Mouse (Mus musculus) induced T-regulatory cell, adult 2 months (primary cell): Measurements from ENCODE around the gene Pgf.
"Not testable (repeated sequence)": the region's sequence is repeated elsewhere in the genome, so short reads cannot be mapped to it uniquely, and the experiment has no call there.

ENCODE experiments used
- DNase-seq: peaks from one replicate; pipeline ENCODE4 v3.0.0-alpha.2; 2012; ENCODE audit warnings: low read depth

The Pgf gene

DNA sequence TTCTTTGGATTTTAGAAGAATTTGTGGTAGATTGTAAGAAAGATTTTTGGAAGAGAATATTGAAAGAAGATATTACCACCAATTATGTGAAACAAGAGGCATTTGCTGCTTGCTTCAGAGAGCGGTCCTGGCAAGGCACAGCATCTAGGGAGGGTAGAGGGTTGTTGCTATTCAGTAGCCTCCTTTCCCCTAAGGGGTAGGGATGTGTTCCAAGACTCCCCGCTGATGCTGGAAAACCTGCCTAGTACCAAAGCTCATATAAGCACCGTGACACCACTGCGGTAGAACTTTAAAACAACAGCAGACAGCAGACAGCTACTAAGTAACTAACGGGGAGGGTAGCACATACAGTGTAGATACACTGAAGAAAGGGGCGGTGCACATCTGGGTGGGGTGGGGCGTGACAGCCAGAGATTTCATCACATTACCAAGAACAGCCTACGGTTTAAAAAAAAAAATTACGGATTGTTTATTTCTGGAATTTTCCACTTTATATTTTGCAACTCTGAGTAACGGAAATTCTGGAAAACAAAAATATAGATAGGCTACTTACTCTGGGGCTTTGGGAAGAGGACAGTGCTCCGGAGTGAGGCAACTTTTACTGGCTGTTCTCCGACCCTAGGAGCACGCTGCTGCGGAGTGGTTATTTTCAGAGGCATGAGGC lies 19.7 kb downstream of the Pgf start:
- no peak for DNase-seq

DNA sequence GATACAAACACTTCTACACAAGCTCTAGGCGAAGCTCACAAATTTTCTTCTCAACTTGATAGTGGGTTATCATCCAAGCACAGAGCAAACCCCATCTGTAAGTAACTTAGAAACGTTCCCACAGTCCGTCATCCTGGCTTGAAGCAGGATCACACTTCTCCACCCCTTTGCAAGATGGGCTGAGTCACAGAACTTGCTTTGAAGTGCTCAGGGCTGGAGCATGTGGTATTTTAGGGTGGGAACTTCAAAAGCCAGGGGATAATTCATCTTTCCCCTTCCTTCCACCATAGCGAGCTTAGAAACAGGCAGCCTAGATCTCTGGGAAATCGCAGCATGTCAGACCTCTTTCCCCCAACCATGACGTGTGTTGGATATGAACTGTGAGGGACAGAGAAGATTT lies 21.3 kb downstream of the Pgf start:
- no peak for DNase-seq

DNA sequence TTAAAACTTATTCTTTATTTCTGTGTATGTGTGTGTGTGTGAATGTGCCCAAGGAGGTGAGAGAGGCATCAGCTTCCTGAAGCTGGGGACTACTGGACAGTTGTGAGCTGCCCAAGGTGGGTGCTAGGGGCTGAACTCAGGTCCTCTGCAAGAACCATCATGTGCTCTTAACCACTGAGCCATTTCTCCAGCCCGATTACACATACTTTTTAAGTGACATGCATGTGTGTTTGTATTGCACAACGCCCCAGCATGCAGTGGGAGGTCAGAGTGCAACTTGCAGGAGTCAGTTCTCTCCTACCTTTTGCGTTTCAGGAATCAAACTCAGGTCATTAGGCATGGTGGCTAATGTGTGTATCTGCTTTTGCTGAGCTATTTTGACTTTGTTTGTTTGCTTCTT lies 24.6 kb downstream of the Pgf start:
- DNase-seq = no peak

DNA sequence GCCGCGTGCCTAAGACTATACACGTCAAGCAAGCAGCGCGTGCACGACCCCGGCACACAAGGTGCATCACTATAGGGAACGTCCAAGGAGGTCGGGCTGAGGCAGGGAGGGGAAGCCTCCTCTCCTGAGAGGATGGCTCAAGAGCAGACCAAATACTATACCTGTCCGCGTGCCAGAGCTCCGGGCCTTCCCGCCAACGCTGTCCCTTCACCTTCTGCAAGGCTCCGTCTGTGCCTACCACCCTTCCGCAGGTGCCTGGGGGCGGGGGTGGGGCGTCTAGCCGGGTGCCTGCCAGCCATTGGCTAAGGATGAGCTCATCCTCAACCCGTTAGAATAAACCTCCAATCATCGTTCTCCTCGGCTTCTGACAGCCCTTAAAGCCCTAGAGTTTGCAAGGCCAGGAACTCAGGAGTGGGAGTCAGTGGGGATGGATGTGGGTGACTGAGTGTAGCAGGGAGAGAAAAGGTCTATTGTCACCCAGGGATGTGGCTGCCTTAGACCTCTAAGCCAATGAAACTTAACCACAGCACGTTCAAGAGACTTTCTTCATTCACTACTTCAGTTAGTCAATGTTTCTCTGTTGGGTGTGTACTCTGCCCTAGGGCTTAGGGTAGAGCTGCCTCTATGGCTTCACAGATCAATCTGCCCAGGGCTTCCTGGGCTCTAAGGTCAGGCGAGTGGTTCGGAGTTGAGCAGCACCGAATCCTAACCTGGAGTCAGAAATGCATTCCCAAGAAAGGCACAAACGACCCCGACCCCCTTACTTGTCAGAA lies 26.4 kb downstream of the Pgf start, which contains the start of gene Rps6kl1:
Rps6kl1 (minus strand) TSS at position 263 of the 773 bp plus-strand sequence.
- DNase-seq = peak; percentile 81

DNA sequence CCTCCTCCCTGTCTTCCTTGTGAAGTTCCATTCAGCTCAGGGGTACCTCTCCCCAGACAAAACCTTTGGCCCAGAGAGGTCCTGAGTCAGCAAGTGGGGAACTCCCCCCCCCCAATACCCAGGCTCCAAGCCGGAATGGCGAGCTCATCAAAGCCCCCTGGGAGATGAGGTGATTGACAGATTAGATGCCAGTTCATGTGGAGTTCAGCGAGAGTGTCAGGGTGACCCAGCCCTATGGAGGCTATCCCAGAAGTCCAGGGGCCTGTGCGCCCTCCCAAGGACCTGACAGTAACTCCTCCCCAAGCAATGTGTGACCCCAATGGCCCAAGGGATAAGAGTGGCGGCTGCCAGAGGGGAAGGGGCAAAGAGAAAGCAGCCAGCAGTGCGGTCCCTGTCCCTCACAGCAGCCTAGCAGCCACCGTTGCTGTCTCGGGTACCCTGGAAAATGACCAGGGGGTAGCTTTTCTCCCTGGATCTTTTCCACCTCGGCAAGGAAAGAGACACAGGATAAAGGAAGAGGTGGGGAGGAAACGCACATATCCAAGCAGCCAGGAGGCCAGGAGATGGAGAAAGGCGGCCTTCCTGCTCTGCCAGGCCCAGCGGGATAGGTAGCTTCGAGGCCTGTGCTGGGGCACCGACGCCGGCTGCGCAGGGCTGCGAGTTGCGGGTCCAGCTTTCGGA lies 27.1 kb downstream of the Pgf start:
- DNase-seq = no peak

DNA sequence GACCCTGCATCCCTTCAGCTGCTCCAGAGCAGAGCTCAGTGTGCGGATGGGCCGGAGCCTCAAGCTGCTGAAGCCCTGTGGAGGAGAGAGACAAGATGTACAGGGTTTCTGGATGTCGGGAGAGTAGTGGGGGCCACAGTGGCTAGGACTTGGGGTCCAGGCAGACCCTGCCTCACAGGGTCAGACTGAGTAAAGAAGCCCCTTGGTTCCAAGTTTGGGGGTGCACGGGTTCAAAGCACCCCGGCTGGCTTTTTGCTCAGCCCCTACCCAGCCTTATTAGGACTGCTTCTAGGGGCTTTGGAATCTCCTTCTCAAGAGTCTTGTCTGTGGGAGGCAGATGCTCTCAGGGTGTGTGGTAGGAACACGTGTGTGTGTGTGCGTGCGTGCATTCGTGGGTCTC lies 30.7 kb downstream of the Pgf start:
- DNase-seq = no peak

DNA sequence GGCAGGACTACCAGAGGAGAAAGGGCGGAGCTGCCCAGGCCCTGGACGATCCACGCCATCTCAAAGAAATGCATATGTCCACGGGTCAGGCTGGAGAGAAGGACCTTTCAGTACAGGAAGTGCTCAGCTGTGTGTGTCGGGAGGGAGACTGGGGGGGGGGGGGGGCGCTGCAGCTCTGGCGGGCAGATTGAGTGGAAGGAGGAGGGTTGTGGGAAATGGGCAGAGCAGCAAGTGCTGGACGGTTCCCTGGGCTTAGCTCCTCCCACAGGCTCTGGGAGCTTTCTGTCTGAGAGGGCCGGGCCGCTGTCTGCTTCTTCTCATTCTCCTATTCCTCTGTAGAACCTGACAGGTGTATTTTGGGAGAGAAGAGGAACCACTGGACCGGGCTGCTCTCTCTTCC lies 31.2 kb downstream of the Pgf start:
- no peak for DNase-seq

DNA sequence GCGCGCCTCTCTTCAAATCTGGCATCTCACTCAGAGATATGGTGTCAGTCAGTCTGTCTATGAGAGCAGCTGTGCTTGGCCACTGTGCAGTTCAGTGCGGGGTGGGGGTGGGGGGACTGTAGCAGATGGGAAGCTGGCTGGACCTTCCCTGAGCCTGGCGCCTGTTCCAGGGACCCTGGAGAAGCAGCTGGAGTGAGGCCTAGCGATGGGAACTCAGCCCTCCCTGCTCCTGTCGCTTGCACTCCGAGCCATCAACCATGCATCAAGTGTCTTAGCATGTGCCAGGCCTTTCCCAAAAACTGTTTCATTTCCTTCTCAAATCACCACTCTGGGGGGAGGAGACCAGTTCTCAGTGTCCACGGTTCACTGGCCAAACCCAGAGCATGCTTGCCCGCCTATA lies 32.0 kb downstream of the Pgf start:
- no peak for DNase-seq

DNA sequence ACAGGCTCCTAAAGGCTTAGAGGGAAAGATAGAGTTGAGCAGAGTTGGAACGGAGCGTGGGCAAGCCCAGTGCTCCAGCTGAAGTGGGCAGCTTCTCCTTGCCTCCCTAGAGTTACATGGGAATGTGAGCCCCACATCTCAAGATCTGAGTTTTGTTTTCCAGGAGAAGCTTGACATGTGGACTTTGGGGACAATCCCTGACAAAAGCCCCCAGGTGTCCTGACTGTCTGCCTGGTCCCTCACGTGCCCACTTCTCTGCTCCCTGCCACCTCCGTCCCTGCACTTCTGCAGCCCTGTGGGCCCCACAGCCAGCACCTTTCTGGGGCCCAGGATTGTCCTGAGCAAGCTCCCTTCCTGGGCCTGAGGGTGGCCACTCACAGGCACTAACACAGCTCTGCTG lies 32.8 kb downstream of the Pgf start:
- no peak for DNase-seq

DNA sequence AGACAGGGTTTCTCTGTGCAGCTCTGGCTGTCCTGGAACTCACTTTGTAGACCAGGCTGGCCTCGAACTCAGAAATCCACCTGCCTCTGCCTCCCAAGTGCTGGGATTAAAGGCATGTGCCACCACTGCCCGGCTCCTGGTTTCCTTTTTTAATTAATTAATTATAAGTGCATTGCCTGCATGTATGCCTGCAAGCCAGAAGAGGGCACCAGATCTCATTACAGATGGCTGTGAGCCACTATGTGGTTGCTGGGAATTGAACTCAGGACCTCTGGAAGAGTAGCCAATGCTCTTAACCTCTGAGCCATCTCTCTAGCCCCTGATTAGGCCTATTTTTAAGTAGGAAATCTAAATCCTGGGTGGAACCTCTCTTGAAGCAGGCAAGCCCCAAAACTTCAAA lies 33.3 kb downstream of the Pgf start:
- DNase-seq = not testable (repeated sequence)

DNA sequence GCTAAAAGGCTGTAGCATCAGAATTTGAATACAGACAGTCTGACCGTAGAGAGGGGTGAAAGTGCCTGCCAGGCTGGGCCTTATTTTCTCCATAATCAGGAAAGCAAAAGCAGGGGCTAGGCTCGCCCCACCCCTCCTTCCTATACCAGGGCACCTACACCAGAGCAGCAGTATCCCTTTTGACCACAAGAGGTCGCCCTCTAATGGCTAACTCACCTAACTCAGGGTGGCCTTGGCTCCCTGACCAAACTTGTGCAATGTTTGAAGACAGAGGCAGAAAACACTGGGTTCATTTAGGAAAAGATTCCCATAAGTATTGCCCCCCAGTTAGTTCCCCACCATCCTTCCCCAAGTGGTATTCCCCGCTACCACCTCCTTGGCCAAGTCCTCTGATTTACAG lies 34.8 kb downstream of the Pgf start:
- DNase-seq = peak; percentile 89

DNA sequence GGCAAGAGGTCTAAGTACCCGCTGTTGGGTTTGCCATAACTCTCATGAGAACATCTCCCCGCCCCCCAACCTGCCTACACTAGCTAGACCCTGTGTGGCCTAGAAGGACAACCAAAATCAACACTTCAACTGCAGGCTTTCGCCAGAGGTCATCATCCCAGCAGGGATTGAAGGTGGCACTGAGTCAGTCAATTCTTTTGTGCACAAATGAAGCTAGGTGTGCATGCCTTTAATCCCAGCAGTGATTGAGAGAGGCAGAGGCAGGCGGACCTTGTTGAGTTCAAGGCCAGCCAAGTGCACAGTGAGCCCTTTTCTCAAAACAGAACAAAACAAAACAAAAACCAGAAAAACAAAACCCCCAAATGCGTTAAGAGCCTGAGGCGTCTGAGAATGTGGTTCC lies 36.5 kb downstream of the Pgf start:
- no peak for DNase-seq

DNA sequence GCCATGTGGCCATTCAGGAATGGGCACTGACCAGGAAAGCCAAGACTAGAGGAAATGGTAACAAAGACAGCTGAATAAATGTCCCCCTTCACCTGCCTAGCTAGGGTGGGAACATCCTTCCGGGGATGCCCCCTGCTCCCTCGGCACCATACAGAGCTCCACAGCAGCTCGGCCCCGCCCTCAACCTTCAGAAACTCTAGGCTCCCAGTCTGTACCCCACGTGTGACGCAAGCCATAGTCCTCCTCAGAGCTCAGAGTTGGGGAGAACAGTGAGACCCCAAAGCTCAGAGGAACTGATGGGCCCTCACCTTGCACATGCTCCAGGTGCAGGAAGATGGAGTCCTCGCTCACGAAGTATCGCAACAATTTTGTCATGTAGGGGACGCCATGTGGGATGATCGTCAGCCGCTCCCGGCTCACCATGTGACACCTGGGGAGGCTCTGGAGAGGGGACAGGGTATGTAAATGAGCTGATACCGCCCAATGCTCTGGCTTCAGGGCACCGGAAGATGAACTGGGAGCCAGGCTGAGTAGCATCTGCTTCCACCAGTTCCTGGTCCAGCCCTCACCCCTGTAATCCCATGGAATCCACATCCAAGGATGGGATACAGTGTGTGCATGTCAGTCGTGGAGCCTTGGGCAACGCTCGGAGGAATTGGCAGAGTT lies 37.4 kb downstream of the Pgf start:
- DNase-seq = no peak

DNA sequence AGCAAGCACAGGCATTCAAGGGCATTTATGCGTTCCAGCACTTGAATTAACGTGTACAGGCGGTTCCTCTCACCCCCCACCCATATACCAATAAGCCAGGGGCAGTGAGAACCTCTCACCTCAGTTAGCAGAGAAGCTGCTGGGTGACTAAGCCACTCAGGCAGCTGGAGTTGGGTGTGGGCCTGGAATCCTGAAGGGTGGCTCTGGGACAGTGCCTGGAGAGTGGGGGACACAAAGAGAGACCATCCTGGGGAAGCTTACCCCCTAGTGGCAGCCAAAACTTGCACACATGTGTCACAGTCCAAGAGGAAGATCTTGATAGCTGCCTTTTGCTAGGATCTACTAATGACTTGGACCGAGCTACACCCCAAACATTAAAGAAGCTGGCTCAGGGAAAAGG lies 41.0 kb downstream of the Pgf start:
- DNase-seq = no peak

DNA sequence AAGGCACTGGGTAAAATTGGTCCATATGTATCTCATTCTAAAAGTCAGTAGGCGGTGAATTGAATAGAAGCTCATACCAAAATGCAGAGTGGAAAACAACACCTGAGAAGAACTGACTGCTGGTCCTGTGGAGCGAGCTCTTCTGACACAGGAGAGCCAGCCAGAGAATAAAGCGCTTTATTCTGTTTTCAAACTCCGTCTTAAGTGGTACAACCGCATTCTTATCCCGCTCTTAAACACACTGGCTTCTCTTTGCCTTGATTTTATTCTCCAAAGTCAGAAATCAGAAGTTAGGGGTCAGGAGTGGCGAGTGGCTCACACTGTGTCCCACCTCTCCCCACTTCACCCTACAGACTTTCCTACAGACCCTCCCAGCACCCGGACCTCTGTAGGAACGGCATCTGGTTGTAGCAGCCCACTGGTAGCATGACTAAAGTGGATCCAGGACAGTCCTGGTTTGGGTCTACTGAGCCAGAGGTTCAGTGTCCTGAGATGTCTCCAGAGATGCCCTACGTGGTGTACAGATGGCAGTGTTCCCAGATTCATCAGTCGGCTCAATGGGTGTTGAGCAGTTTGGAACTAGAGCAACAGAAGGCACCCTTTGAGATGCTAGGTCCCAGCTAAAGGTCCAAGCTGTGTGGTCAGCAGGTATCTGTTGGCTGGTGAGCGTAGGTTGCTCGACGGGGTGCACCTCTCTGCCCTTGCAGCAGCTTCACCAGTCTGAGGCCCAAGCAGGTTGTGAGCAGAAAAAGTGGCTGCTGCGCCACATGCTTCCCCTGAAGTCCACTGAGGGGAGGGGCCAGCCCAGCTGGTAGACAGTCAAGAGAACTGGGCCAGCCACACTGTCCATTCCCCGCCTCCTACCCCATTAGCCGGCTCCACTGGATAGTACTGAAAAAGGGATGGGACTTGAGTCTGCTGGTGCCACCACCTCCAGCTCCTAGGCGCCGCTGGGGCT lies 41.8 kb downstream of the Pgf start:
- no peak for DNase-seq

DNA sequence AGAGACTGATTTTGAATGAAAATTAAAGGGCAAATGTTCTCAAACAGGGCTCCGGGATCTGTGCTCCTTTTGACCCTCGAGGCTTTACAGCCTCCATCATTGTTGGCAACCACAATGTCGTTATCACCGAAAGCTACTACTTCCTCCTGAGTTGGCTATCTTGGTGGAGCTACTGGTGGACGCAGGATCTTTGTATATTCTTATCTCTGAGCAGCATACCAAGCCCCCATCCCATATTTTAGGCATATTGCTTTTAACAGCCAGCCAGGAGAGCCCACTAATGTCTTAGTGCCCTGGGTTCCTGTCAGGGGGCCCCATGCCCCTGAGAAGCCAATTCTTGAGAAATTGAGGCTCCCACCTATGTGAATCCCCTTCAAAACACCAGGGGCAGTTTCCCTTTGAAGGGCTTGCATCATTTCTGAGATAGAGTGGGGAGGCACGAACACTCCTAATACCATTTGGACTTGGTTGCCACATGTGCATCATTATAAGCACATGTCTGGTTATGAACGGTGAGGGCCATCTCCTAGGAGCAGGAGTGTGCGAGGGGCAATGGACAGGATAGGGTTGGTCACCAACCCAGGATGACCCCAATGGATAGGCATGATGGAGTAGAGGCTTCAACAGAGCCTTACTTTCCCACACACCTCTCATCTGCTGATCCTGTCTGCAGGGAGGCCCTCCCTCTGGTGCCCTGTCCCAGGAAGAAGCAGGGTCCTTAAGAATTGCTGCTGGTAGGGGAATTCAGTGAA lies 43.4 kb downstream of the Pgf start:
- no peak for DNase-seq

DNA sequence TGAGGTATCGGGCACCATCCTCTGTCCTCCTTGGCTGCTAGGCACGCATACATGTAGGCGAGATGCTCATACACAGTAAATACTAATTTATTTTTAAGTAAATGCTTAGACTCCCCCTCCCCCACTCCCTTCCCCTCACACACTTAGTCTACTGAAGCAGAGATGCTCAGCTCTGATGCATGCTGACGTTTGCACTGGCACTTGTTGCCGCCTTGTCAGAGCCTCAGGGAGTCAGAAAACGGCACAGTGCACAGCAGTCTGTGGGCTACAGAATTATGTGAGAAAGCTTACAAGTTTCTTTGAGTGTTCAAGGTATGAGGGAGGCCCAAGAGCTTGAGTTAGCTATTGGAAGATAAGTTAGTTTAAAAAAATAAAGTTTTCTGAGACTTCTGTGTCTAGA lies 46.2 kb downstream of the Pgf start:
- no peak for DNase-seq

DNA sequence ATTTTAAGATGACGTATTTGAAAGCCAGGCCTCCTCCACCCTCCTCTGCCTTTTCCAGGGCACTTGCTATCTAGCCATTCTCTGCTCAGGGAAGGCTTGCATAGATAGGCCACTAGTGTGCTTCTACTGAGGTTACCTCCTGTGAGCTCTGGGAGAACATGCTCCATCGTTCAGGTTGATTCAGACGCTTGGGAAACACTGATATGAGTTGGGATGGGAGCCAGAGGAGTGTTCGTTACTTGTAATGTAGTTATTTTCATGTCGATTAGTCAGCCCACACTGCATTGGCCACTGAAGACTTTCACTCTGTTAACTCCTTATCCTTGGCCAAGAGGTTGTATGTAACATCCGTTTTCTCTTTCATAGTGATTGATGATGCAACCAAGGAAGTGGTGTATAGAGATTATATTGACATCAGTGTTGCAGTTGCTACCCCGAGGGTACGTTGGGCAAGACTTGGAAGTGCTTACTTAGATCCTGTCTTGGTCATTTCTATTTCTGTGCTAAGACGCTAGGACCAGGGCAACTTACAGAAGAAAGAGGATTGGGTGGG lies 48.1 kb downstream of the Pgf start:
- DNase-seq = no peak

DNA sequence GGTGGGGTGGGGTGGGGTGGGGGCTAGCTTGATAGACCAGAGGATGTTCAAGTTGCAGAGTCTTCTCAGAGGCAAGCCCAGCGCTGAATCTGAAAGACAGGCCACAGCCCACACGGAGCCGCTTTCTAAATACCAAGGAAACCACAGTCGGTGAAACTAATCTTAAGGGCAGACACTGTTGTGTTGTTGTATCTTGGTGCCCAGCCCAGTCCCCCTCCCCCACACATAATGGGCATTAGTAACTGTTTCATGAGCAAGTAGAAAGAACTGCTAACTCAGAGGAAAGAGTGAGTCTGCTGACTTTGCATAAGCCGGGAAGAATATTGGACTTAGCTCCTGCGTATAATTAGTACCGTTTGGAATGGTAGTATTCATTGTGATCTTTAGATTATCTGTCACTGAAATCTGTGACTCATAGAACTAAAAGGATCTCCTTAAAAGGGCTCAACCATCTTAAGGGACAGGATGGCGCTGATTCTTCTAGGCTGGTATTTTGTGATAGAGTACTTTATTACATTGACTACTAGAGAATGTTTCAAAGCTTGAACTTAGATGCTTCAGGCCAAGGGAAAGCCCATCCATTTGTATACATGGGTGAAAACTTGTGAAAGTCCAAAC lies 50.5 kb downstream of the Pgf start:
- peak; percentile 56 for DNase-seq

DNA sequence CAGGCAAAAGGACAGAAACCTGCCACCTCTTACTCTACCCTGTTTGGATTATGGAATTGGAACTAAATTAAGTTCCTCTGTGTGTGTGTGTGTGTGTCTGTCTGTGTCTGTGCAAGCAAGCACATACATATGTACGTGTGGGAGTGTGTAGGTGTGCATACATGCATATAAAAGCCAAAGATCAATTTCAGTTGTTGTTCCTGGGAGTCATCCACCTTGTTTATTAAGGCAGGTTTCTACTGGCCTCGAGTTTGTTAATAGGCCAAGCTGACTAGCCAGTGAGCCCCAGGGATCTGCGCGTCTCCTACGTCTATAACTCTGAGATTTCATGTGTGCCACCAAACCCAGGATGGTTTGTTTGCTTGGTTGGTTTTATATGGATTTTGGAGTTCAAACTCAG lies 52.8 kb downstream of the Pgf start:
- DNase-seq = no peak
